Mouse (Mus musculus) left cerebral cortex, postnatal 25 days (tissue): ENCODE data around the gene Kcnip1. TPM values are rescaled to one million over a fixed set of nuclear protein-coding genes. Genes with fewer than 3 reads are reported as not detected.

Experiments used
- DNase-seq, 2 experiments: peaks; one replicate each; pipeline ENCODE4 v3.0.0; 2022; ENCODE audit warnings: low spot score in 2 of 2, mixed read lengths in 1 of 2
- intact Hi-C: fragments of 180-260 bp; cut with DNase I; formaldehyde crosslinking; loops from one replicate; pipeline ENCODE4 v1.15.1; 2025
- total RNA-seq, 2 experiments: library from RNA; stranded (reverse); gene quantifications; 2 replicates each; pipeline ENCODE4 v1.2.3; 2021

Kcnip1 gene
- total RNA-seq, 2 experiments from 2014 or later = 29.8 to 32.3 TPM

DNA sequence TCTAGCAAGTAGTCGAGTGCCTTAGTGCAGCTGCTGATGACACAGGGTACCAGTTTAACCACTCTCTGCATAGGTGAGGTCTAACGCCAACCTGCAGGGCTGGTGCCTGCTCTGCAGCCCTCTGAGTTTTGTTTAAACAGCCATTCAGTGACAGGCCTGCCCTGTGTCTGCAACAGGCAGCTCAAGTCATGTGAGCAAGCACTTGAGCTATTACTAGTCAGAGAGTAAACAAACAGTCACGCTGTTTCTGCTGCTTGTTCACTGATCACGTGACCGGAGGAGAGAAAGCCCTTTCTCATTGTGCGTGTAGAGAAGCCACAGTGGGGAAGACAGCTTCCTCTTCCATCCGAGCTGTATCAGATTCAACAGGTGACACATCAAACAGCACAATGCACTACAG, 248.5 kb downstream of the Kcnip1 start:
- DNase-seq = peak in 1 of 2 experiments; percentile 13
- intact Hi-C loops = no loop called here

- intact Hi-C loops = no loop called here
- no peak for DNase-seq
Observed at GRCm38 (mm10) chr11:33740187-33740586, 252.8 kb downstream of the Kcnip1 start.

GRCm38 (mm10) chr11:33736426-33736825, 256.5 kb downstream of the Kcnip1 start:
- DNase-seq = no peak
- intact Hi-C loops = loop anchor here (10.0 kb wide), 1 partner anchor 108 kb away; no protein-coding TSS in a partner anchor

DNA sequence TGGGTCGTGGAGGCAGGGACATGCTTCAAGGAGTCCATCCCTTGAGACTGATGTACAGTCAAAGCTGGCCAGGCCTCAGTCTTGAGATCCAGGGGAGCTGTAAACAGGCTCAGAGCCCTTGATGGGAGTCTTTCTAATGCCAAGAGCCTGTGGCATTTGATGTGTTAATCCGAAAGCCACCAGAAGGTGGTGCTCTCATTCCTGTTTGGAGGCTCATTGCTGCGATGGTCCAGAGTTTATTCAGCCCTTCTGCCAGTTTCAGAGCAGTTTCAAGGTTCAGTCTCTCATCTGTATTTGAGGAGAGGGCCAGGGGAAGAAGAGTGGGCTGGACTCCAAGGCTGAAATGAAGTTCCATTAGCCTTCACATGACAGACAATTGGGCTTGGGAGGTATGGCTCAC, 259.7 kb downstream of the Kcnip1 start:
- intact Hi-C loops = loop anchor here (1.0 to 10.0 kb wide), 3 partner anchors 112 to 274 kb away; no protein-coding TSS in a partner anchor
- peak; percentile 80 to 83 for DNase-seq

GRCm38 (mm10) chr11:33732358-33732757, 260.6 kb downstream of the Kcnip1 start:
- no peak for DNase-seq
- intact Hi-C loops = loop anchor here (5.0 to 10.0 kb wide), 2 partner anchors 112 to 275 kb away; no protein-coding TSS in a partner anchor

DNA sequence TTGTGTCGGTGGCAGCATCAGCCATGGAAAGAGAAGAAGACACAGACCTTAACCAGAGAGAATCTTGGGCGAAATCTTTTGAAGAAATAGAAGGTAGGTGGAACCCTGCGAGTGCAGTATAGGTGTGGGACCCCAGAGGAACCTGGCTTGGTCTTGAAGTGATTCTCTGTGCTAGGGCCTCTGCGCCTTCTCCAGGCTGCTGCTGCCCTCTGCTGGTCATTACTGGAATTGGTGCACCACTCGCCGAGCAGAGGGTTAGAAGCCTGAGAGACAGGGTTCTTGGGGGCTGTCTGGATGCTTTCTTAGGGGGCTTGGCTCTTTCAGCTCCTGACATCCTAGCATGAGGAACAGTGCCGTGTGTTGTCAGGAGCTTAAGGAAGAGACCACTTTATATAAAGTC, 271.7 kb downstream of the Kcnip1 start:
- intact Hi-C loops = loop anchor here (1.0 to 10.0 kb wide), 4 partner anchors 104 to 545 kb away; no protein-coding TSS in a partner anchor

GRCm38 (mm10) chr11:33706777-33707176, 286.2 kb downstream of the Kcnip1 start:
- DNase-seq = no peak
- intact Hi-C loops = no loop called here

More for the DNA sequence above, 271.7 kb downstream of the Kcnip1 start:
- peak; percentile 66 to 71 for DNase-seq

DNA sequence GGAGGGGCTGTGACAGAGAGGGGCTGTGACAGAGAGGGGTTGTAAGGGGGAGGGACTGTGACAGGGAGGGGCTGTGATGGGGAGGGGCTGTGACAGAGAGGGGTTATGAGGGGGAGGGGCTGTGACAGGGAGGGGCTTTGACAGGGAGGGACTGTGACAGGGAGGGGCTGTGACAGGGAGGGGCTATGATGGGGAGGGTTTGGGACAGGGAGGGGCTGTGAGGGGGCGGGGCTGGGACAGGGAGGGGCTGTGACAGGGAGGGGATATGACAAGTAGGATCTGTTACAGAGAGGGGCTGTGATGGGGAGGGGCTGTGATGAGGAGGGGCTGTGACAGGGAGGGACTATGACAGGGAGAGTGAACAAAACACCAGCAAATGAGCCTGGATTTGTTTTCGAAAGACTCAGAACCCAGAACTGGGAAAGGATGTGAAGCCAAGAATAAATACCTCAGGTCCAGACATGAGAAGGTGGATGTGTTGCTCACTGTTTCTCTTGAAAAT, 290.9 kb downstream of the Kcnip1 start:
- intact Hi-C loops = loop anchor here (5.0 kb wide), 1 partner anchor 75 kb away; no protein-coding TSS in a partner anchor
- DNase-seq = no peak

DNA sequence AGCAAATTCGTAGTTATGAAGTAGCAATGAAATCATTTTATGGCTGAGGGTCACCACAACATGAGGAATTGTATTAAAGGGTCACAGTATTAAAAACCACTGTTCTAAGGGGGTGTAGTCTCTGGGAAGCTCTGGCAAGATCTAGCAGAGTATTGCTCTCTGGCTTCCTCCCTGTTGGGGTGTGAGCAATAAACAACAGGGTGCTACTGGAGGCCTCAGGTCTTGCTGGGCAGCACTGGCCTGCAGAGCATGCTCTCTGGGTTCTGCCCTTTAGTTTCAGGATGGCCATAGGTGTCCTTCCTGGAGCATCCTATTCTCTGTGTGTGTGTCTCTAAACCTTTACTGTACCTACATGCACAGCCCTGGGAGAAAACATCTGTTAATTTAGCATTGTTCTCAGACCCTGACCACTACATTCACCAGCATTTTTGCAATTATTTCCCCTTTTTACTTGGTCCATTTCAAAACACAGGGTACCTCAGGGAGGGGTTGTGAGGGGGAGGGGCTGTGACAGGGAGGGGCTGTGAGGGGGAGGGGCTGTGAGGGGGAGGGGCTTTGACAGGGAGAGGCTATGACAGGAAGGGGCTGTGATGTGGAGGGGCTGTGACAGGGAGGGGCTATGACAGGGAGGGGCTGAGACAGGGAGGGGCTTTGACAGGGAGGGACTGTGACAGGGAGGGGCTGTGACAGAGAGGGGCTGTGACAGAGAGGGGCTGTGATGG, 291.6 kb downstream of the Kcnip1 start:
- intact Hi-C loops = loop anchor here (5.0 kb wide), 1 partner anchor 74 kb away; no protein-coding TSS in a partner anchor
- DNase-seq = no peak

DNA sequence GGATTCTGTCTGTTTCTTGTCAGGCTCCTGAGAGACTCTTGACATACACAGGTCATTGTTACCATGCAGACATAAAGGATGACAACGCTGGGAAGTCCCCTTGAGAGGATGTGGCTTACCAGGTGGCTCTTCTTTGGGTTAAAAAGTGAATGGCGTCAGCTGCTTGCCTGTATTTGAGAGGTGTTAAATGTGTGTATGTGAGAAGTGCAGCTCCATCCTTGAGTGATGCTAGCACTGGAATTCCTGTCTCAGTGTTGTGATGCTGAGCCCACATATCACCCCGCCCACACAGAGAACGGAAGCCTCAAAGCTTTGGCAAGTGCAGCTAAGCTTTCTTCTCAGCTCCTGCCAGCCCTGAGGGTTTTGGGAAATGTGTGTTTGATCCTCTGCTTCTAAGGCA, 292.2 kb downstream of the Kcnip1 start:
- DNase-seq = peak; percentile 79 to 98
- intact Hi-C loops = loop anchor here (5.0 kb wide), 1 partner anchor 73 kb away; no protein-coding TSS in a partner anchor

DNA sequence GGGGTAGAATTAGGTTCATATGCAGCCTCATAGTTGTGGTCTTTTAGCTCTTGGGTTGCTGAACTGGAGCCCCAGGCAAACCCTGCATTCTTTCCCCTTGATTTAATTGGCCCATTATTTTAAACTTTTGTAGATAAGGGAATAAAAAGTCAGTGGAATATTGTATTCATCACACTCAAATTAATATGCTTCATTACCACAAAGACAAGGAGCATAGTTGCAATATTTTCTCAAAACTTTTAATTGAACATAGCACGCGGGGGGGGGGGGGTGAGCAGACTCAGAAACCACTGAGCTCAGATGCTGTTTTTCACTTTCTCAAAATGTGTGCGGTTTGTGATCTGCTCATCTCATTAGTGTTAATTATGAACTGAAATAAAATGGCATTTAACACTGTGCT, 302.8 kb downstream of the Kcnip1 start:
- intact Hi-C loops = no loop called here
- no peak for DNase-seq

DNA sequence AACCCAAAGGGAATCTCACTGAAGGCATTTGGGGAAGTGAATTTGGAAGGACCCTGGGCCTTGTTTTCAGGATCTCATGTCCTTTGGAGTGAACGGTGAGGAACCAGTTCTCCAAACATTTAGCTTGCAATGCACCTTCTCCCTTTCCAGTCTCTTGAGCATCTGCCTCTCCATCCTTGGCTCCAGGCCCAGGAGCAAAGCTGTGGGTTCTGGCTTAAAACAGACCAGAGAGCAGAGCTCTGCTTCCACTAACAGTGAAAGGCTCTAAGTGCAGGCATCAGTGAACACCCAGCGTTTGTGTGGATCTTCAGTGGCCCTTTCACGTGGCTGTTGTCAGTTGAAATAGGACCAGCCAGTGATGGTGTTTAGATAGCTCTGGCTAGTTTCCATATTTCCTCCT, 307.0 kb downstream of the Kcnip1 start:
- DNase-seq = peak; percentile 34 to 74
- intact Hi-C loops = no loop called here

- DNase-seq = no peak
- intact Hi-C loops = no loop called here
Observed at GRCm38 (mm10) chr11:33680151-33680550, 312.8 kb downstream of the Kcnip1 start.

DNA sequence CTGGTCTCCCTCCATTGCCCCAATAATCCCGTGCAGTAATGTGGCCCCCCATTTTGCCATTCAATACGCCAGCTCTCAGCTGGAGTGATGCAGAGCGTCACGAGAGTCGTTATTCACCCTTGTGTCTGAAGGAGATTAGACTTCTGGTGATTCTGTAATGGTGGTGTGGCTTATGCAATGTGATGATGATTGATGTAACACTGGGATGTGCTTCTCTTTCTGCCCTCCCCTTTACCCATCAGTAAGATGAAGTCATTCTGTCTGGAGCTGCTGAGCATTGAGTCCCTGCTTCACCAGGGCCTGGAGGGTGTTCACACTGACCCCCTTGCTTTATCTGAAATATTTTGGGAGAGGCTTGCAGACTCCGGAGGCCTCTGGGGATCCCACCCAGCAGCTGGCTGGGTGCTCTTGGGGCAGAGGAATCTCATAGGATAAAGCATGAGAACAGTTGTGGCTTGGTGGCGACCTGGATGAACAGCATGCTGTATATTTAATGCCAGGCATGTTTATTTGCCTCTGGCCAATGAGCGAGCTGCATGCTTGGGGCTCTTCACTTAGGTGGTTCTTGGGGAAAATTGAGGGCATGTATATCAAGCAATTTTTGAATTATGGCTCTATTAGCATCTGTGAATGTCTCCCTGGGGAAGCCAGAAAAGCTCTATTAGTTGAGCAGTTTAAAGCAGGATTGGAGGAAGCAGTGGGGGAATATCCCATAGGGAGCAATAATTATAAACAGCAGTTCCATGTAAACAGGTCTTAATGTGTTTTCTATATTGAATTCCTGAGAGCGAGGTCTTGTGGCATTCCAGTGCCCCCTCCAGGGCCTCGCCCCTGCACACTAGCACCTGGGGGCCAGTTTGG, 322.6 kb downstream of the Kcnip1 start:
- no peak for DNase-seq
- intact Hi-C loops = no loop called here

- no peak for DNase-seq
- intact Hi-C loops = no loop called here
Observed at GRCm38 (mm10) chr11:33668376-33668775, 324.6 kb downstream of the Kcnip1 start.

DNA sequence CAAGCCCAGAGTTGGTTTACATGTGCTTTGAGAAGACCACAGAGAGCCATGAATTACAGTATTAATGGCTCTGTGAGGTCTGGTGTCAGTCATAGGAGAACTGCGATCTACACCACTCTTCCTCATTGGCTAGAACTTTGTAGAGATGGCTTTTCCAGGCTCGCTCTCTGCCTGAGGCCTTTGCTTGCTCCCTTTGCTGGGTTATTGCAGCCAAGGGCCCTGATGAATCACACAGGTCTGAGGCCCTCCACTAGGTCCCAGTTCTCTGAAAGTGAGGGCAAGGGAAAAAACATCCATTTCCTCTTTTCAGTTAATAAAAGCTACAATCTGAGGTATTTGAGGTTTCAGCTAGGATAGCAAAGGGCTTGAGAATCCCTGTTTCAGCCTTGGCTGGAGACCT, 329.4 kb downstream of the Kcnip1 start:
- DNase-seq = no peak
- intact Hi-C loops = no loop called here

- no peak for DNase-seq
- intact Hi-C loops = no loop called here
Observed at GRCm38 (mm10) chr11:33660016-33660913, 332.7 kb downstream of the Kcnip1 start.

DNA sequence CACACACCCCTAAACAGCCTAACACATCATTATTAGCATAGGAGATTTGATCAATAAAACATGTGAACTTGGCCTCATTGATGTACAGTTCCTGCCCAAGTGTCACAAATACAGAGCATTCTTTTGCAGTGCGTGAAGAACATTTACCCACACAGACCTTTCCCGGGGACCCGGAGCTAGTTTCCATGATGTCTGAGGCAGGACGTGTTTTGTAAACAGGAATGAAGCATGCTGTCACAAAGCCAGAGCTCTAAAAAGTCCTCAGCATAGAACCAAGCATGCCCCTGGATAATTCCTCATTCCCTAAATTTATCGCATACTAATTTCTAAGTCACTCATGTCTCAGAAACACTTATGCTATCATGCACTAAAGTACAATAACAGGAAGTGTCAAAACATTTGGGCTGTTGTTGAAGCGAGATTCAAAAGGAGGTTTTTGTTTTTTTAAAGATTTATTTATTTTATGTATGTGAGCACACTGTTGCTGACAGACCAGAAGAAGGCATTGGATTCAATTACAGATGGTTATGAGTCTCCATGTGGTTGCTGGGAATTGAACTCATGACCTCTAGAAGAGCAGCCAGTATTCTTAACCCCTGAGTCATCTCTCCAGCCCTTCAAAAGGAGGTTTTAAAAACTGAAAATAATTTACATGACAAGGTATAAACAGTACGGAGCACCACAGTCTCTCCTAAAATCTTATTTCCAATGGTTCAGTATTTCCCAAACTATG, 336.9 kb downstream of the Kcnip1 start:
- intact Hi-C loops = no loop called here

DNA sequence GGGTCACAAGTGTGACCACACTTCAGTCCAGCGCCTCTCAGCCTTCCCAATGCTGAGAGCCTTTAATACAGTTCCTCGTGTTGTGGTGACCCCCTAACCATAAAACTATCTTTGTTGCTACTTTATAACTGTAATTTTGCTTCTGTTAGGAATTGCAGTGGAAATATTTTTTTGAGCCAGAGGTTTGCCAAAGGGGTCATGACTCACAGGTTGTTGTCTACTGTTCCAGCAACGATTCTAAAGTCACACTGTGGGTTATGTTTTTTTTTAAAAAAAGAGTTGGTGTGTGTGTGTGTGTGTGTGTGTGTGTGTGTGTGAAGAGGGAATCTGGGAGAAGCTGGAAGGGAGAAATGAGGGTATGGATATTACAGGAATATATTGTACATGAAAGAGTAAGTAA, 337.7 kb downstream of the Kcnip1 start:
- intact Hi-C loops = no loop called here
- no peak for DNase-seq

More for the DNA sequence above, 336.9 kb downstream of the Kcnip1 start:
- no peak for DNase-seq
